Mouse (Mus musculus): ENCODE data around the gene Prss40.
"Not testable (repeated sequence)": the region's sequence is repeated elsewhere in the genome, so short reads cannot be mapped to it uniquely, and the experiment has no call there.

Prss40 gene

GRCm38 (mm10) chr1:34535043-34535698 is 25.6 kb downstream of the Prss40 start, which contains the start of gene Cfc1:
Gene Cfc1, plus strand, starts transcription at chr1:34535648.
- DNase-seq (ENCODE audit: low spot score in 2 of 2) = not testable (repeated sequence)

GRCm38 (mm10) chr1:34534574-34534973 is 26.2 kb downstream of the Prss40 start:
- not testable (repeated sequence) for DNase-seq (ENCODE audit: low spot score in 2 of 2)

- DNase-seq (ENCODE audit: low spot score in 2 of 2) = no peak
These were observed 37.1 kb downstream of the Prss40 start for GRCm38 (mm10) chr1:34523647-34524046.

- no peak for DNase-seq (ENCODE audit: low spot score in 2 of 2)
These were observed 37.9 kb downstream of the Prss40 start for GRCm38 (mm10) chr1:34522850-34523244.

GRCm38 (mm10) chr1:34522205-34522849 is 38.4 kb downstream of the Prss40 start:
- no peak for DNase-seq (ENCODE audit: low spot score in 2 of 2)

GRCm38 (mm10) chr1:34518259-34518658 is 42.5 kb downstream of the Prss40 start:
- DNase-seq (ENCODE audit: low spot score in 2 of 2) = peak in 1 of 2 experiments; percentile 30

GRCm38 (mm10) chr1:34517797-34518196 is 42.9 kb downstream of the Prss40 start:
- DNase-seq (ENCODE audit: low spot score in 2 of 2) = not testable (repeated sequence)

GRCm38 (mm10) chr1:34517297-34517696 is 43.4 kb downstream of the Prss40 start:
- DNase-seq (ENCODE audit: low spot score in 2 of 2) = not testable (repeated sequence)

GRCm38 (mm10) chr1:34516595-34516994 is 44.1 kb downstream of the Prss40 start:
- DNase-seq (ENCODE audit: low spot score in 2 of 2) = no peak

- DNase-seq (ENCODE audit: low spot score in 2 of 2) = no peak
These were observed 47.7 kb downstream of the Prss40 start for GRCm38 (mm10) chr1:34513068-34513467.

GRCm38 (mm10) chr1:34511027-34511426 is 49.7 kb downstream of the Prss40 start:
- peak; percentile 38 to 80 for DNase-seq (ENCODE audit: low spot score in 2 of 2)

GRCm38 (mm10) chr1:34510575-34510981 is 50.2 kb downstream of the Prss40 start:
- peak in 1 of 2 experiments; percentile 51 for DNase-seq (ENCODE audit: low spot score in 2 of 2)

GRCm38 (mm10) chr1:34507986-34508385 is 52.8 kb downstream of the Prss40 start:
- DNase-seq (ENCODE audit: low spot score in 2 of 2) = no peak

GRCm38 (mm10) chr1:34505970-34506551 is 54.7 kb downstream of the Prss40 start:
- no peak for DNase-seq (ENCODE audit: low spot score in 2 of 2)

GRCm38 (mm10) chr1:34505307-34505706 is 55.4 kb downstream of the Prss40 start:
- no peak for DNase-seq (ENCODE audit: low spot score in 2 of 2)

GRCm38 (mm10) chr1:34502991-34503390 is 57.8 kb downstream of the Prss40 start:
- DNase-seq (ENCODE audit: low spot score in 2 of 2) = no peak
